44 mouse cellular contexts compared by ENCODE assay signal in genomic region chr11:53699351-53699750, GRCm38 (mm10). TPM values are rescaled to one million over a fixed set of nuclear protein-coding genes. Genes with fewer than 3 reads are reported as not detected.
"Had no signal": no experiment of that assay in that cellular context is flagged by ENCODE, and none has a peak within 500 bp of the region (broad histone marks: within the 10 kb centered on the region; RNA-seq: fewer than 3 reads in every experiment).

No protein-coding gene starts in this region.

- H3K4me3 ChIP-seq: left cerebral cortex, adult 2 months; limb, embryonic 10.5 days; limb, embryonic 12.5 days; limb, embryonic 13.5 days; limb, embryonic 15.5 days; liver, embryonic 12.5 days; liver, embryonic 13.5 days; liver, embryonic 15.5 days; lung, embryonic 15.5 days; megakaryocyte, embryonic 14.5 days; midbrain, embryonic 10.5 days; midbrain, embryonic 12.5 days; midbrain, embryonic 13.5 days; midbrain, embryonic 15.5 days; myocyte had no signal

- H3K27ac ChIP-seq: left cerebral cortex, adult 2 months; limb, embryonic 10.5 days; limb, embryonic 12.5 days; limb, embryonic 13.5 days; limb, embryonic 15.5 days; liver, embryonic 12.5 days; liver, embryonic 13.5 days; liver, embryonic 14.5 days; liver, embryonic 15.5 days; lung, embryonic 15.5 days; macrophage; midbrain, embryonic 10.5 days; midbrain, embryonic 12.5 days; midbrain, embryonic 13.5 days; midbrain, embryonic 15.5 days had no signal

- H3K4me1 ChIP-seq: limb, embryonic 10.5 days; limb, embryonic 12.5 days; limb, embryonic 13.5 days; limb, embryonic 15.5 days; lung, embryonic 15.5 days; midbrain, embryonic 10.5 days; midbrain, embryonic 12.5 days; midbrain, embryonic 13.5 days; midbrain, embryonic 15.5 days had no signal

- H3K9ac ChIP-seq: limb, embryonic 12.5 days; limb, embryonic 13.5 days; limb, embryonic 15.5 days; liver, embryonic 12.5 days; liver, embryonic 13.5 days; liver, embryonic 14.5 days; liver, embryonic 15.5 days; liver, postnatal 0 days; lung, embryonic 14.5 days; lung, embryonic 15.5 days; midbrain, embryonic 12.5 days; midbrain, embryonic 13.5 days; midbrain, embryonic 15.5 days had no signal

- H3K27me3 ChIP-seq: limb, embryonic 12.5 days; limb, embryonic 13.5 days; limb, embryonic 15.5 days; liver, embryonic 12.5 days; liver, embryonic 13.5 days; liver, embryonic 15.5 days; lung, embryonic 15.5 days; megakaryocyte, embryonic 14.5 days; midbrain, embryonic 12.5 days; midbrain, embryonic 13.5 days; midbrain, embryonic 15.5 days had no signal

- H3K9me3 ChIP-seq: limb, embryonic 10.5 days; limb, embryonic 12.5 days; limb, embryonic 13.5 days; limb, embryonic 15.5 days; liver, embryonic 12.5 days; liver, embryonic 13.5 days; liver, embryonic 15.5 days; lung, embryonic 15.5 days; megakaryocyte, embryonic 14.5 days; midbrain, embryonic 10.5 days; midbrain, embryonic 12.5 days; midbrain, embryonic 13.5 days; midbrain, embryonic 15.5 days had no signal

- DNase-seq: left cerebral cortex, postnatal 4 days; liver; liver, embryonic 13.5 days; liver, postnatal 0 days; lung, adult 18-20 months; lung, adult 2 months; lung, embryonic 14.5 days; lung, postnatal 10 days; lung, postnatal 14 days; lung, postnatal 36 days; lung, postnatal 4 days; midbrain, embryonic 14.5 days had no signal

- ATAC-seq: liver, embryonic 12.5 days; liver, postnatal 0 days; lung, postnatal 0 days; midbrain, embryonic 13.5 days; midbrain, embryonic 15.5 days; midbrain, embryonic 16.5 days had no signal

- H3K4me2 ChIP-seq: limb, embryonic 12.5 days; limb, embryonic 13.5 days; limb, embryonic 15.5 days; liver, embryonic 12.5 days; liver, embryonic 13.5 days; liver, embryonic 15.5 days; lung, embryonic 14.5 days; lung, embryonic 15.5 days; midbrain, embryonic 11.5 days; midbrain, embryonic 12.5 days; midbrain, embryonic 13.5 days; midbrain, embryonic 15.5 days had no signal

RNA-seq across cellular contexts. Expression of gene Il5, which starts 21.2 kb away (rescaled TPM):
- total RNA-seq: left cerebral cortex, adult 18-20 months; left cerebral cortex, adult 2 months; left cerebral cortex, adult 8-10 months; left cerebral cortex, postnatal 14 days; left cerebral cortex, postnatal 25 days; left cerebral cortex, postnatal 36 days; left cerebral cortex, postnatal 4 days; megakaryocyte progenitor cell, adult 5-6 weeks; megakaryocyte, adult 5-6 weeks; megakaryocyte-erythroid progenitor cell, adult 5-6 weeks; midbrain, postnatal 0 days; monocyte, adult 5-6 weeks had no signal
- polyA plus RNA-seq: limb, embryonic 10.5 days; limb, embryonic 12.5 days; limb, embryonic 13.5 days; limb, embryonic 14.5 days; limb, embryonic 15.5 days; liver, embryonic 12.5 days; liver, embryonic 13.5 days; liver, embryonic 14.5 days; liver, embryonic 15.5 days; liver, embryonic 16.5 days; liver, postnatal 0 days; lung, embryonic 14.5 days; lung, embryonic 16.5 days; lung, postnatal 0 days; macrophage; midbrain, embryonic 10.5 days; midbrain, embryonic 11.5 days; midbrain, embryonic 12.5 days; midbrain, embryonic 13.5 days; midbrain, embryonic 14.5 days; midbrain, embryonic 15.5 days; midbrain, embryonic 16.5 days; myocyte had no signal
